Mouse (Mus musculus) stomach, postnatal 0 days (tissue): Measurements from ENCODE around the gene Otp.

Source experiments
- CTCF ChIP-seq: IDR thresholded peaks from 2 replicates; pipeline ENCODE4 v1.5.1; 2016; ENCODE audit warnings: antibody characterized with exemption, low read depth, mild to moderate bottlenecking, moderate library complexity
- EP300 ChIP-seq: optimal IDR thresholded peaks from 2 replicates; pipeline ENCODE3; 2016; ENCODE audit warnings: antibody characterized with exemption

DNA sequence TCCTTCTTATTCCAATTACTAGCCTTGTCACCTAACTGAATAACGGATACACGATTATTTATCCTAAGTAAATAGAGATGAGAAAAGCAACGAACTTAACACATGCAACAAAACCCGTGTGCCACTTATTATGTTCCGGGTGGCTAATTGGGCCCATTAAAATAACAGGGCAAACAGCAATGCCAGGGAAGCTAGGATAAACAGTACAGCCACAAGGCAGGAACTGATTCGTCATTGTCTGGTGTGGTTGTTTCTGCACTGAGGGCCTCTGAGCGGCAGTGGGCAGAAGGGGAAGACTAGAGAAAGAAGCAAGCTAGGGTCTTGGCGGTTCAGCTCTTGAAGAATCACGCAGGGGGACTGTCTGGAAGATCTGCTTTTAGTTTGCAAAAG, 5.3 kb upstream of the Otp start:
- TF ChIP-seq EP300 = no peak
- TF ChIP-seq CTCF = no peak
